In genomic region chr6:137824046-137825021, GRCm38 (mm10) we compare ENCODE assay signal across 15 mouse cellular contexts.
A peak's percentile ranks its signal among the peaks of the same experiment; 100 is the strongest.
DNase-seq lines count a peak whose midpoint lies in the region; ATAC-seq lines count a peak whose summit lies in the region.
"Had no signal": no experiment of that assay in that cellular context is flagged by ENCODE, and none has a peak within 500 bp of the region (broad histone marks: within the 10 kb centered on the region; RNA-seq: fewer than 3 reads in every experiment).

No protein-coding gene starts in this region.

- no peak overlapping the region for H3K9ac ChIP-seq in limb, embryonic 12.5 days (replicated peaks)
- H3K9ac ChIP-seq in hindbrain, embryonic 14.5 days = no peak overlapping the region
- H3K9ac ChIP-seq in neural tube, embryonic 14.5 days (replicated peaks; ENCODE audit: low read depth, low read length) = no peak overlapping the region
- H3K9ac ChIP-seq: liver, embryonic 14.5 days had no signal

- H3K79me2 ChIP-seq in macrophage (ENCODE audit: inconsistent target) = no peaks in the 10 kb centered on the region

- peaks cover 5% of the 10 kb centered on the region; the same call in 1 of the 2 replicates for H3K4me1 ChIP-seq in limb, embryonic 12.5 days (replicated peaks)
- peaks cover 8% of the 10 kb centered on the region for H3K4me1 ChIP-seq in limb, embryonic 10.5 days
- peaks cover 4% of the 10 kb centered on the region; the same call in 1 of the 2 replicates for H3K4me1 ChIP-seq in hindbrain, embryonic 14.5 days (replicated peaks; ENCODE audit: control insufficient read depth, insufficient read depth, low read length)
- H3K4me1 ChIP-seq in neural tube, embryonic 14.5 days (ENCODE audit: control insufficient read depth, insufficient read depth, low read length) = 0 out of 2 replicates have a peak, but pooled peaks cover 2% of the 10 kb centered on the region

- H3K36me3 ChIP-seq in limb, embryonic 12.5 days = no peaks in the 10 kb centered on the region
- H3K36me3 ChIP-seq in limb, embryonic 10.5 days = no peaks in the 10 kb centered on the region; the same call in 1 of the 2 replicates
- no peaks in the 10 kb centered on the region for H3K36me3 ChIP-seq in hindbrain, embryonic 14.5 days (replicated peaks; ENCODE audit: control insufficient read depth, insufficient read depth)
- no peaks in the 10 kb centered on the region for H3K36me3 ChIP-seq in macrophage (ENCODE audit: inconsistent target)
- H3K36me3 ChIP-seq in neural tube, embryonic 14.5 days (ENCODE audit: control insufficient read depth, insufficient read depth, low read length) = no peaks in the 10 kb centered on the region

- no peaks in the 10 kb centered on the region for H3K27me3 ChIP-seq in limb, embryonic 12.5 days
- H3K27me3 ChIP-seq in limb, embryonic 10.5 days (ENCODE audit: low read depth, poor library complexity, severe bottlenecking) = no peaks in the 10 kb centered on the region
- no peaks in the 10 kb centered on the region; the same call in 1 of the 2 replicates for H3K27me3 ChIP-seq in hindbrain, embryonic 14.5 days (ENCODE audit: control insufficient read depth, insufficient read depth, low read length)
- no peaks in the 10 kb centered on the region for H3K27me3 ChIP-seq in neural tube, embryonic 14.5 days (ENCODE audit: control insufficient read depth, insufficient read depth, low read length)
- H3K27me3 ChIP-seq: megakaryocyte, embryonic 14.5 days had no signal

- no peak for DNase-seq in limb, embryonic 10.5 days (ENCODE audit: low spot score)
- no peak for DNase-seq in hindbrain, embryonic 14.5 days (ENCODE audit: low spot score)
- DNase-seq in testis, postnatal 14 days (ENCODE audit: low spot score) = no peak
- DNase-seq in frontal cortex, adult 2 months (ENCODE audit: extremely low spot score in 1 of 2, low spot score in 1 of 2) = no peak
- no peak for DNase-seq in cerebellum, adult 9-10 months
- DNase-seq: cerebellum, postnatal 25 days; gastrocnemius, postnatal 14 days; kidney, adult 2 months; kidney, postnatal 4 days; thymus, adult 18-20 months had no signal

- ATAC-seq in limb, embryonic 12.5 days (ENCODE audit: insufficient number of reproducible peaks, insufficient read depth, low FRiP score, low TSS enrichment, low read depth) = 0 out of 2 replicates have a peak, but pooled peaks have one; percentile 6
- ATAC-seq in hindbrain, embryonic 14.5 days (ENCODE audit: low FRiP score) = peak; percentile 61; the same call in 1 of the 2 replicates
- ATAC-seq in neural tube, embryonic 14.5 days (ENCODE audit: low read depth) = peak; percentile 70; the same call in 1 of the 2 replicates

- 60% methylated on average over 7 of the region's 7 CpGs for WGBS in limb, embryonic 12.5 days
- 89% methylated on average over 7 of the region's 7 CpGs for WGBS in limb, embryonic 10.5 days
- WGBS in hindbrain, embryonic 14.5 days = 57% methylated on average over 7 of the region's 7 CpGs
- 92% methylated on average over 7 of the region's 7 CpGs for WGBS in macrophage (ENCODE audit: missing documents)
- 47% methylated on average over 7 of the region's 7 CpGs for WGBS in neural tube, embryonic 14.5 days

- 0 out of 2 replicates have a peak overlapping the region, but pooled peaks have one; percentile 23 for H3K27ac ChIP-seq in limb, embryonic 12.5 days
- no peak overlapping the region for H3K27ac ChIP-seq in limb, embryonic 10.5 days
- H3K27ac ChIP-seq in hindbrain, embryonic 14.5 days = no peak overlapping the region
- peak overlapping the region; percentile 51 for H3K27ac ChIP-seq in macrophage
- H3K27ac ChIP-seq in neural tube, embryonic 14.5 days (ENCODE audit: low read depth, low read length) = no peak overlapping the region
- H3K27ac ChIP-seq: liver, embryonic 14.5 days had no signal

- H3K4me2 ChIP-seq in limb, embryonic 12.5 days = no peak overlapping the region
- H3K4me2 ChIP-seq in hindbrain, embryonic 14.5 days (replicated peaks) = no peak overlapping the region
- H3K4me2 ChIP-seq in neural tube, embryonic 14.5 days (ENCODE audit: low read depth, low read length) = no peak overlapping the region

- H3K9me3 ChIP-seq in limb, embryonic 12.5 days = no peaks in the 10 kb centered on the region
- H3K9me3 ChIP-seq in limb, embryonic 10.5 days (replicated peaks) = no peaks in the 10 kb centered on the region
- no peaks in the 10 kb centered on the region for H3K9me3 ChIP-seq in hindbrain, embryonic 14.5 days (ENCODE audit: control insufficient read depth, low read length)
- no peaks in the 10 kb centered on the region for H3K9me3 ChIP-seq in neural tube, embryonic 14.5 days (ENCODE audit: control insufficient read depth, low read length)

- H3K4me3 ChIP-seq in limb, embryonic 12.5 days (replicated peaks) = no peak overlapping the region
- H3K4me3 ChIP-seq in limb, embryonic 10.5 days = no peak overlapping the region
- no peak overlapping the region for H3K4me3 ChIP-seq in hindbrain, embryonic 14.5 days (replicated peaks; ENCODE audit: low read length)
- H3K4me3 ChIP-seq in macrophage (ENCODE audit: inconsistent target) = no peak overlapping the region
- no peak overlapping the region for H3K4me3 ChIP-seq in neural tube, embryonic 14.5 days (ENCODE audit: low read depth, low read length)
- H3K4me3 ChIP-seq: megakaryocyte, embryonic 14.5 days had no signal

Comparison
In these comparisons a context has a peak if more than half of its experiments do, and no peak if none do; other contexts are left out.
1. H3K27ac ChIP-seq: peak in limb, embryonic 12.5 days (single experiment) and macrophage (single experiment); none in limb, embryonic 10.5 days (single experiment), hindbrain, embryonic 14.5 days (single experiment) and neural tube, embryonic 14.5 days (single experiment).
2. ATAC-seq: peak in every context shown above with its lines; median percentile 70 in neural tube, embryonic 14.5 days; 61 in hindbrain, embryonic 14.5 days; 6 in limb, embryonic 12.5 days.